Mouse (Mus musculus): Measurements from ENCODE around the gene AI464131. TPM values are rescaled to one million over a fixed set of nuclear protein-coding genes. Genes with fewer than 3 reads are reported as not detected.

The AI464131 gene
- polyA plus RNA-seq, 1 experiment from 2014 or later: 4.2 TPM

DNA sequence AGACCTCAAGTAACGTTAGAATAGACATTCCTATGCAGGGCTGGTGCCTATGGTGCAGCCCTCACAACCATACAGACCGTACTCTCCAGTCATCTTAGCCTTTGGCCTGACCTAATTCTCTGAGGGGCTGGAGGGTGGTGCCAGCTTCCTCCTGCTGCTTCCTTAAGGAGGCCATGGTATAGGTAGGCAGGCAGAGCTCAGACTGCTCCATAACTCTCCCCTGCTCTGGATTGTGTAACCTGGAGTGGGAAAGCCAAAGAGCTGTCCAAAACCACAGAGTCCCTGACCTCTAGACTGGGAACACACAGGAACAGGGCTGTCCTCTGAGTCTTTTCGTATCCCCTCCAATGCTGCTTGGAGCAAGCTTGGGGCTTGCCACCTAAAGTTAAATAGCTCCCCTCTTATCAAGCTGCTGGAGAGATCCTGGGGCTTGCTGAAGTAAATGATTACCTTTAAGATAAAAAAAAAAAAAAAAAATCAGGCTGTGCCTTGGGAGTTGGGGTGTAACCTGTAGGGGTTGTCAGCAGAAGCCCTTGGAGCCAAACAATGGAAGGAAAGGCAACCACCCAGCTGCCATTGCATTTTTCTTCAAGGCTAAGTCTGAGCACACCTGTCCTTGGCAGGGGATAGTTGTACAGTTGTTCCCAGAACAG lies 9.3 kb downstream of the AI464131 start:
- WGBS: 45% methylated on average over 3 of the region's 3 CpGs
- no peak for ATAC-seq (ENCODE audit: borderline replicate concordance, extremely low read depth, low FRiP score, low TSS enrichment)

DNA sequence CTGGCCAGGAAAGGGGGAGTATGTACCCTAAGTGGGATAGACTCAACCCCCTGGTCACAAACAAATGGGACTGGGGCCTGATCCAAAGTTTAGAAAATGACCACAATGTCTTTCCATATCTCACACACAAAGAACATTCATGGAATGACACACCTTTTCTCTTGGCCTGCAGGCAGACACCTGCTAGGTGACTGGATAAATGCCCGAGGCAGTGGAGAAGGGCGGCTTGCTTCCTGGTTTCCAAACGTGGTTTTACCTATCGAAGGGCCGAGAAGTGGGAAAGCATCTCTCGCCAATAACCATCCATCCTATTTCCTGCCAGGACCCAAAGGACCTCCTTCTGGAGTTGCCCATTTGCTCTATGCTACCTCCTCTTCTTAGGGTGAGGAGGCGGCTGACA lies 9.9 kb downstream of the AI464131 start:
- no peak overlapping the region for H3K27ac ChIP-seq
- no peak overlapping the region for H3K4me2 ChIP-seq
- ATAC-seq (ENCODE audit: borderline replicate concordance, extremely low read depth, low FRiP score, low TSS enrichment): no peak
- peaks cover 23% of the 10 kb centered on the region for H3K27me3 ChIP-seq
- H3K4me1 ChIP-seq: peaks cover 7% of the 10 kb centered on the region
- H3K4me3 ChIP-seq: no peak overlapping the region
- H3K9me3 ChIP-seq: no peaks in the 10 kb centered on the region
- no peak overlapping the region for H3K9ac ChIP-seq
- no peaks in the 10 kb centered on the region for H3K36me3 ChIP-seq
- 81% methylated on average over 7 of the region's 7 CpGs for WGBS

More for the DNA sequence above, 9.3 kb downstream of the AI464131 start:
- no peak overlapping the region for H3K4me2 ChIP-seq
- H3K27ac ChIP-seq: no peak overlapping the region
- H3K9me3 ChIP-seq: no peaks in the 10 kb centered on the region
- H3K4me3 ChIP-seq: no peak overlapping the region
- peaks cover 14% of the 10 kb centered on the region for H3K4me1 ChIP-seq
- peaks cover 28% of the 10 kb centered on the region for H3K27me3 ChIP-seq
- no peak overlapping the region for H3K9ac ChIP-seq
- no peaks in the 10 kb centered on the region for H3K36me3 ChIP-seq

- 37% methylated on average over 6 of the region's 6 CpGs for WGBS
- Histone ChIP-seq H3K9me3 (no peaks in the 10 kb centered on the region; the same call in 1 of the 2 replicates), H3K4me2 (peak overlapping the region; percentile 11; the same call in 1 of the 2 replicates), H3K27ac (peak overlapping the region; percentile 63), H3K4me3 (no peak overlapping the region), H3K9ac (no peak overlapping the region), H3K36me3 (no peaks in the 10 kb centered on the region), H3K27me3 (no peaks in the 10 kb centered on the region), H3K4me1 (peaks cover 24% of the 10 kb centered on the region)
- ATAC-seq (ENCODE audit: borderline replicate concordance, extremely low read depth, low FRiP score, low TSS enrichment): peak; percentile 91
Observed at GRCm38 (mm10) chr4:41481601-41482017, 21.3 kb downstream of the AI464131 start.

- Histone ChIP-seq H3K4me2 (no peak overlapping the region), H3K36me3 (no peaks in the 10 kb centered on the region), H3K9ac (no peak overlapping the region), H3K27ac (peak overlapping the region; percentile 66), H3K4me3 (no peak overlapping the region), H3K9me3 (no peaks in the 10 kb centered on the region), H3K27me3 (no peaks in the 10 kb centered on the region), H3K4me1 (peaks cover 24% of the 10 kb centered on the region)
- 68% methylated on average over 8 of the region's 8 CpGs for WGBS
- ATAC-seq (ENCODE audit: borderline replicate concordance, extremely low read depth, low FRiP score, low TSS enrichment): no peak
Observed at GRCm38 (mm10) chr4:41480254-41480653, 22.6 kb downstream of the AI464131 start.

- no peak overlapping the region for H3K9ac ChIP-seq
- peak; percentile 60; the same call in 1 of the 2 replicates for ATAC-seq (ENCODE audit: borderline replicate concordance, extremely low read depth, low FRiP score, low TSS enrichment)
- peak overlapping the region; percentile 66 for H3K27ac ChIP-seq
- H3K4me2 ChIP-seq: no peak overlapping the region
- peaks cover 24% of the 10 kb centered on the region for H3K4me1 ChIP-seq
- H3K36me3 ChIP-seq: no peaks in the 10 kb centered on the region
- 47% methylated on average over 1 of the region's 1 CpGs for WGBS
- H3K27me3 ChIP-seq: no peaks in the 10 kb centered on the region
- H3K9me3 ChIP-seq: no peaks in the 10 kb centered on the region
- H3K4me3 ChIP-seq: no peak overlapping the region
Observed at GRCm38 (mm10) chr4:41479456-41479804, 23.4 kb downstream of the AI464131 start.

GRCm38 (mm10) chr4:41478751-41479455 lies 24.0 kb downstream of the AI464131 start:
- Histone ChIP-seq H3K4me1 (peaks cover 24% of the 10 kb centered on the region), H3K9me3 (no peaks in the 10 kb centered on the region), H3K27ac (peak overlapping the region; percentile 51; the same call in 1 of the 2 replicates), H3K27me3 (no peaks in the 10 kb centered on the region), H3K4me2 (no peak overlapping the region), H3K36me3 (no peaks in the 10 kb centered on the region), H3K9ac (no peak overlapping the region), H3K4me3 (no peak overlapping the region)
- ATAC-seq (ENCODE audit: borderline replicate concordance, extremely low read depth, low FRiP score, low TSS enrichment): no peak
- WGBS: 67% methylated on average over 4 of the region's 4 CpGs

- Histone ChIP-seq H3K4me1 (peaks cover 24% of the 10 kb centered on the region), H3K9me3 (no peaks in the 10 kb centered on the region), H3K9ac (no peak overlapping the region), H3K27ac (no peak overlapping the region), H3K4me2 (no peak overlapping the region), H3K27me3 (no peaks in the 10 kb centered on the region), H3K4me3 (no peak overlapping the region), H3K36me3 (no peaks in the 10 kb centered on the region)
- ATAC-seq (ENCODE audit: borderline replicate concordance, extremely low read depth, low FRiP score, low TSS enrichment): no peak
- 84% methylated on average over 9 of the region's 9 CpGs for WGBS
Observed at GRCm38 (mm10) chr4:41477648-41478160, 25.2 kb downstream of the AI464131 start.

DNA sequence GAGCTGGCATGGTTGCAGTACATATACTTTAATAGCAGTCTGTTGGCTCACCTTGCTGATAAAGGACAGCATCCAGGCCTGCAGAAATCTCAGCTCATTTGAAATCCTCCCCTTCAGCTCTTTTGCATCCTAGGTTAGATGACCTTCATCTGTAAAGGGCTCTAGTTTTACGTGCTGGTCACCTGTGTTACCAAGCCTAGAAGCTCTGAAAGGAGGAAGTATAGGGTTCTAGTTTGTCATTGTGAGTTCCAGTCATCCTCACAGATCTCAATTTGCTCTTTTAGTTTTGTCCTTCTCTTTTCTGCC lies 31.5 kb downstream of the AI464131 start:
- Histone ChIP-seq H3K27me3 (no peaks in the 10 kb centered on the region), H3K4me2 (no peak overlapping the region), H3K27ac (no peak overlapping the region), H3K9me3 (no peaks in the 10 kb centered on the region), H3K4me1 (no peaks in the 10 kb centered on the region), H3K4me3 (no peak overlapping the region), H3K36me3 (no peaks in the 10 kb centered on the region), H3K9ac (no peak overlapping the region)
- 80% methylated on average over 1 of the region's 1 CpGs for WGBS
- ATAC-seq (ENCODE audit: borderline replicate concordance, extremely low read depth, low FRiP score, low TSS enrichment): no peak

- Histone ChIP-seq H3K9ac (no peak overlapping the region), H3K4me2 (no peak overlapping the region), H3K27ac (no peak overlapping the region), H3K9me3 (no peaks in the 10 kb centered on the region), H3K4me1 (0 out of 2 replicates have a peak, but pooled peaks cover 2% of the 10 kb centered on the region), H3K4me3 (no peak overlapping the region), H3K36me3 (no peaks in the 10 kb centered on the region), H3K27me3 (no peaks in the 10 kb centered on the region)
- no peak for ATAC-seq (ENCODE audit: borderline replicate concordance, extremely low read depth, low FRiP score, low TSS enrichment)
- WGBS: 57% methylated on average over 5 of the region's 5 CpGs
Observed at GRCm38 (mm10) chr4:41470684-41471383, 32.0 kb downstream of the AI464131 start.

DNA sequence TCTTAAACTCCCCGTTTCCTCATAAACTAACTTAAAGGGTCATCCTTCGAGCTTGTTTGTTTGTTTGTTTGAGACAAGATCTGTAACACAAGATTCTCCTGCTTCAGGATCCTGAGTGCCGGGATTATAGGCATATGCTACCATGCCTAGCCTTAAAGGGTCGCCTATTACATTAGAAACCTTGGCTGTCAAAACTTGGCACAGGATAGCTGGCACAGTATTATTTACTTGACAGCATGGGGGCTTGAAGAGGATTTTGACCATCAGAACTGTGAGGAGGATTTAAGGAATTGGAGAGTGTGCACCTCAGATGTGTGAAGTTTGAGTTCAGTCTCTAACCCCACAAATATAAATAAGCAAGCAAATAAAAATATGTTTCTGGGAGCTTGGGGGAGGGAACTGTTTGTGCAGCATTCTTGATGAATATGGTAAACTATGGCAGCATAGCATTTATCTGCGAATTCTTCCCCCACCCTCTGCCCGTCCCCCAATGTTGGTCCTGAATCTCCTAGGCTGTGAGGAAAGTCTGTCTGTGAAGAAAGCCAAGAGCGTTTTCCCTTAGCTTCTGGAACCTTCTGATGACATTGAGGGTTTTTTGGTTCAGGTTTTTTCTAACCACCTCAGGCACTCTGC lies 32.7 kb downstream of the AI464131 start:
- WGBS: 64% methylated on average over 7 of the region's 7 CpGs
- ATAC-seq (ENCODE audit: borderline replicate concordance, extremely low read depth, low FRiP score, low TSS enrichment): no peak

DNA sequence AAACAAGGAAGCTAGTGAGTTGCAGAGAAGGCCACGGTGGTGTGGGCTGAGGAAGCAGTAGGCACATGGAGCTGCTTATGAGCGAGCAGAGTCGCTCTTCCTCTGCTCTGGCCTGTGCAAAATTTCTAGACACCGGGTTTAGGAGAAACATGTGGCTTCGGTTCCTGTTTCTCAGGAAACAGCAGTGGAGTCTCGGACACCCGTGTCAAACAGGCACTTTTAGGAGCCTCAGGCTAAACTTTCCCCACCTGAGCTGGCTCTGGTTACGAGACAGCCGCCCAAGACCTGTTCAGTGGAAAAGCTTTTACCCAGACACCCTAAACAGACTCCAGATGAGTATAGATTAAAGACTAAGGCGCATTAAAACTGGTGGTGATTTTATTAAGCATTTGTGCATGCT lies 33.7 kb downstream of the AI464131 start:
- Histone ChIP-seq H3K9me3 (no peaks in the 10 kb centered on the region), H3K4me3 (no peak overlapping the region), H3K27me3 (no peaks in the 10 kb centered on the region), H3K4me2 (no peak overlapping the region), H3K36me3 (no peaks in the 10 kb centered on the region), H3K27ac (no peak overlapping the region), H3K9ac (no peak overlapping the region), H3K4me1 (0 out of 2 replicates have a peak, but pooled peaks cover 7% of the 10 kb centered on the region)
- no peak for ATAC-seq (ENCODE audit: borderline replicate concordance, extremely low read depth, low FRiP score, low TSS enrichment)
- 83% methylated on average over 10 of the region's 10 CpGs for WGBS

More for the DNA sequence above, 32.7 kb downstream of the AI464131 start:
- Histone ChIP-seq H3K9me3 (no peaks in the 10 kb centered on the region), H3K27ac (no peak overlapping the region), H3K4me2 (no peak overlapping the region), H3K4me1 (0 out of 2 replicates have a peak, but pooled peaks cover 7% of the 10 kb centered on the region), H3K9ac (no peak overlapping the region), H3K27me3 (no peaks in the 10 kb centered on the region), H3K36me3 (no peaks in the 10 kb centered on the region), H3K4me3 (no peak overlapping the region)

All from lung, embryonic 15.5 days (tissue).